Mouse (Mus musculus) embryonic fibroblast, embryonic 13.5 days (primary cell): Measurements from ENCODE around the gene Clcnkb.

ENCODE experiments used
- CTCF ChIP-seq: IDR thresholded peaks from 2 replicates; pipeline ENCODE4 v1.5.1; 2011; ENCODE audit warnings: mild to moderate bottlenecking, control low read depth, low read length, moderate library complexity, borderline replicate concordance; ENCODE audit not compliant: insufficient read depth
- POLR2A ChIP-seq: IDR thresholded peaks from 2 replicates; pipeline ENCODE4 v1.6.1; 2011; ENCODE audit warnings: low read depth, mild to moderate bottlenecking, control low read depth, low read length, moderate library complexity

DNA sequence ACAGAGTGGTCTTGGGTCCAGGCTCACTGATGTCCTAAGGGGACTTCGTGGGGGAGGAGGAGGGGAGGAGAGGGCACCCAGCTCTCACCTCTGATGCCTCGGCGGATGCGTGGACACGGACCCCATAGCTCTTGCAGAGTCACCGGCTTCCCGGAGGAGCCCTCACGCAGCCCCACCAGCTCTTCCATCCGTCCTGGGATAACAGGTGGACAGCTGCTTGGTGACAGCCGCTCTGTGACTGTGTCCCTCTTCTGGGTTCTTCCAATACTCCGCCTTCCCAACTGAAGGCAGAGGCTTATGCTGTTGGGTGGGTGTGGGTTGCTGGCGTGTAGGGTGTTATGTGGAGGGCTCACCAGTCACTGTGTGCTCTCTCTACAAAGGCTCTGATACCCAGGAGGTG lies 18.0 kb downstream of the Clcnkb start:
- TF ChIP-seq CTCF = no peak
- TF ChIP-seq POLR2A = no peak
